Mouse (Mus musculus): Measurements from ENCODE around the gene Phactr4. TPM values are rescaled to one million over a fixed set of nuclear protein-coding genes. Genes with fewer than 3 reads are reported as not detected.
A peak's percentile ranks its signal among the peaks of the same experiment; 100 is the strongest.

The Phactr4 gene
- polyA plus RNA-seq, 1 experiment, result 15.6 TPM

DNA sequence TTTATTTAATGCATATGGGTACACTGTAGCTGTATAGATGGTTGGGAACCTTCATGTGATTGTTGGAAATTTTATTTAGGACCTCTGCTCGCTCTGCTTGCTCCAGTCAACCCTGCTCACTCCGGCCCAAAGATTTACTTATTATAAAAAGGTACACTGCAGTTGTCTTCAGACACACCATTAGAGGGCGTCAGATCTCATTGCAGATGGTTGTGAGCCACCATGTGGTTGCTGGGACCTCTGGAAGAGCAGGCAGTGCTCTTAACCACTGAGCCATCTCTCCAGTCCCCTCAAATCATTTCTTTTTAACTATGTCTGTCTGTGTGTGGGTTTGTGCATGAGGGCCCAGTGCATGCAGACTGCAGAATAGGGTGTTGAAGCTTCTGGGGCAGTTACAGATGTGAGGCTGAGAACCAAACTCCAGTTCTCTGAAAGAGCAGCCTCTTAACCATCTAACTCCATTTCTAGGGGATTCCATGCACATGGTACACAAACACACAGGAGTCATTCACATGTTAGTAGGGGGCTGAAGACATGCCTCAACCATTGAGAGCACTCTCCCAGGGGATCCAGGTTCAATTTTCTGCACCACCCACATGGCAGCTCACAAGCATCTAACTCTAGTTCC, 72.7 kb downstream of the Phactr4 start:
- TF ChIP-seq POLR2A (IDR thresholded peaks at IDR 0.05; ENCODE audit: low read depth, low read length) (no peak), CTCF (IDR thresholded peaks at IDR 0.05; ENCODE audit: extremely low read depth, insufficient read length, insufficient replicate concordance, low read depth, low read length) (peak; percentile 20; the same call in 1 of the 2 replicates)
- WGBS, result 62% methylated on average over 3 of the region's 3 CpGs
- Histone ChIP-seq H3K27ac (ENCODE audit: insufficient read depth, low read depth, low read length) (no peak overlapping the region), H3K36me3 (ENCODE audit: control insufficient read depth, insufficient read depth, low read length) (peaks cover 8% of the 10 kb centered on the region), H3K4me3 (ENCODE audit: low read depth, low read length) (no peak overlapping the region), H3K4me1 (ENCODE audit: control insufficient read depth, insufficient read depth, insufficient read length, low read length) (peaks cover 9% of the 10 kb centered on the region; the same call in 1 of the 2 replicates), H3K27me3 (ENCODE audit: control insufficient read depth, insufficient read depth, low read length) (no peaks in the 10 kb centered on the region)

DNA sequence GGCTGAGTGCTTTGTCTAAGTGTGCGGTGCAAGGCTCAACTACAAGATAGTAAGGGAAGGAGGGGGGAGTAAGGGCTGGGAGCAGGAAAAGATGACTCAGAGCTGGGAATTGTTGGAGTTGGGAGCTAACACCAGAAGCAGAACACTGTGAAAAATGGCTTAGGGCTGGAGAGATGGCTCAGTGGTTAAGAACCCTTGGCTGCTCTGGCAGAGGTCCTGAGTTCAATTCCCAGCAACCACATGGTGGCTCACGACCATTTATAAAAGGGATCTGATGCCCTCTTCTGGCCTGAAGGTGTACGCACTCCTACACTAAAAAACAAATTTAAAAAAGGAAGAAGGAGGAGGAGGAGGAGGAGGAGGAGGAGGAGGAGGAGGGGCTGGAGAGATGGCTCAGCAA, 75.6 kb downstream of the Phactr4 start:
- H3K4me1 ChIP-seq (ENCODE audit: control insufficient read depth, insufficient read depth, insufficient read length, low read length), result peaks cover 12% of the 10 kb centered on the region; the same call in 1 of the 2 replicates
- H3K27me3 ChIP-seq (ENCODE audit: control insufficient read depth, insufficient read depth, low read length), result no peaks in the 10 kb centered on the region
- H3K4me3 ChIP-seq (ENCODE audit: low read depth, low read length), result no peak overlapping the region
- TF ChIP-seq CTCF (IDR thresholded peaks at IDR 0.05; ENCODE audit: extremely low read depth, insufficient read length, insufficient replicate concordance, low read depth, low read length) (no peak; the same call in 1 of the 2 replicates), POLR2A (IDR thresholded peaks at IDR 0.05; ENCODE audit: low read depth, low read length) (no peak)
- 20% methylated on average over 3 of the region's 3 CpGs for whole genome bisulfite sequencing
- peaks cover 8% of the 10 kb centered on the region for H3K36me3 ChIP-seq (ENCODE audit: control insufficient read depth, insufficient read depth, low read length)
- H3K27ac ChIP-seq (ENCODE audit: insufficient read depth, low read depth, low read length), result peak overlapping the region; percentile 94

GRCm38 (mm10) chr4:132346261-132346660, 76.0 kb downstream of the Phactr4 start:
- Histone ChIP-seq H3K27me3 (ENCODE audit: control insufficient read depth, insufficient read depth, low read length) (no peaks in the 10 kb centered on the region), H3K36me3 (ENCODE audit: control insufficient read depth, insufficient read depth, low read length) (peaks cover 7% of the 10 kb centered on the region), H3K4me3 (ENCODE audit: low read depth, low read length) (no peak overlapping the region), H3K27ac (ENCODE audit: insufficient read depth, low read depth, low read length) (peak overlapping the region; percentile 94), H3K4me1 (ENCODE audit: control insufficient read depth, insufficient read depth, insufficient read length, low read length) (peaks cover 12% of the 10 kb centered on the region; the same call in 1 of the 2 replicates)
- TF ChIP-seq POLR2A (IDR thresholded peaks at IDR 0.05; ENCODE audit: low read depth, low read length) (no peak), CTCF (IDR thresholded peaks at IDR 0.05; ENCODE audit: extremely low read depth, insufficient read length, insufficient replicate concordance, low read depth, low read length) (no peak)
- 21% methylated on average over 4 of the region's 4 CpGs for WGBS

- no peak overlapping the region for H3K4me3 ChIP-seq (ENCODE audit: low read depth, low read length)
- WGBS, result 14% methylated on average over 5 of the region's 5 CpGs
- peaks cover 12% of the 10 kb centered on the region; the same call in 1 of the 2 replicates for H3K4me1 ChIP-seq (ENCODE audit: control insufficient read depth, insufficient read depth, insufficient read length, low read length)
Measured at GRCm38 (mm10) chr4:132345843-132346212, 76.5 kb downstream of the Phactr4 start.

DNA sequence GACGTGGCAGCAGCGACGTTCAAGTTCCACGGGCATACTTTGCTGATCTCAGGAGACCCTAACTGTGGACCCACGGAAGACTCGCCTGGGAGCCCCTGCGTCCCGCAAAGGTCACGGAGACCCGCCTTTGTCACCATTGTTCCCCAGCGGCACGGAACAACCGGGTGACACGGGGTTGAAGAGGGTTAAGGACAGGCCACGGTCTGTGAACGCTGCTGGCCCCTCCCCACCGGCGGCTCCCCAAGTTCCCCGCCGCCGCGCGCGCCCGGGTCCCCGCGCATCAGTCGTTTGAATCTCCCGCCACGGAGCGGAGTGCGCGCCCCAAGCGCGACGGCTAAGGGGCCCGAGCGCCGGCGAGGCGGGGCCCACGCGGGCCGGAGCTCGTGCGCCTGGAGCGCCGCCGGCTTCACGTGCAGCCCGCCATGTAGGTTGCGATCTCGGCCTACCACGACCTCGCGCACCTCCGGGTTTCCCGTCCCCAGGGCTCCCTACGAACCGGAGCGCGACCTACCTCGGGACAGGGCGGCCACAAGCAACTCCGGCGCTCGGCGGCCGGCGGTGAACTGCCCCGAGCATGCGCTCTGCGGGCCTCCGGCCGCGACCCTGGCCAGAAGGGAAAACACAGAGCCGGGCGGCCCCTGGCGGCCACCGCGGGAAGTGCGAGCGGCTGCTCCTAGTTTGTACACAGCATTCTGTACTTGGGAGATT, 77.0 kb downstream of the Phactr4 start:
- Histone ChIP-seq H3K27me3 (ENCODE audit: control insufficient read depth, insufficient read depth, low read length) (no peaks in the 10 kb centered on the region), H3K4me3 (ENCODE audit: low read depth, low read length) (peak overlapping the region; percentile 91), H3K36me3 (ENCODE audit: control insufficient read depth, insufficient read depth, low read length) (peaks cover 2% of the 10 kb centered on the region; the same call in 1 of the 2 replicates), H3K4me1 (ENCODE audit: control insufficient read depth, insufficient read depth, insufficient read length, low read length) (peaks cover 12% of the 10 kb centered on the region; the same call in 1 of the 2 replicates), H3K27ac (ENCODE audit: insufficient read depth, low read depth, low read length) (peak overlapping the region; percentile 94)
- 1% methylated on average over 83 of the region's 83 CpGs for WGBS
- TF ChIP-seq POLR2A (IDR thresholded peaks at IDR 0.05; ENCODE audit: low read depth, low read length), result peak; percentile 62
- peak; percentile 93 for TF ChIP-seq CTCF (IDR thresholded peaks at IDR 0.05; ENCODE audit: extremely low read depth, insufficient read length, insufficient replicate concordance, low read depth, low read length)

More at GRCm38 (mm10) chr4:132345843-132346212, 76.5 kb downstream of the Phactr4 start:
- H3K27ac ChIP-seq (ENCODE audit: insufficient read depth, low read depth, low read length), result peak overlapping the region; percentile 94
- peaks cover 5% of the 10 kb centered on the region; the same call in 1 of the 2 replicates for H3K36me3 ChIP-seq (ENCODE audit: control insufficient read depth, insufficient read depth, low read length)
- H3K27me3 ChIP-seq (ENCODE audit: control insufficient read depth, insufficient read depth, low read length), result no peaks in the 10 kb centered on the region
- TF ChIP-seq CTCF (IDR thresholded peaks at IDR 0.05; ENCODE audit: extremely low read depth, insufficient read length, insufficient replicate concordance, low read depth, low read length) (no peak), POLR2A (IDR thresholded peaks at IDR 0.05; ENCODE audit: low read depth, low read length) (no peak)

- H3K4me3 ChIP-seq (ENCODE audit: low read depth, low read length), result peak overlapping the region; percentile 91
- H3K27me3 ChIP-seq (ENCODE audit: control insufficient read depth, insufficient read depth, low read length), result no peaks in the 10 kb centered on the region
- TF ChIP-seq POLR2A (IDR thresholded peaks at IDR 0.05; ENCODE audit: low read depth, low read length), result no peak
- no peak for TF ChIP-seq CTCF (IDR thresholded peaks at IDR 0.05; ENCODE audit: extremely low read depth, insufficient read length, insufficient replicate concordance, low read depth, low read length)
- WGBS, result 2% methylated on average over 13 of the region's 13 CpGs
- H3K36me3 ChIP-seq (ENCODE audit: control insufficient read depth, insufficient read depth, low read length), result peaks cover 2% of the 10 kb centered on the region
- peaks cover 12% of the 10 kb centered on the region; the same call in 1 of the 2 replicates for H3K4me1 ChIP-seq (ENCODE audit: control insufficient read depth, insufficient read depth, insufficient read length, low read length)
- peak overlapping the region; percentile 7; the same call in 1 of the 2 replicates for H3K27ac ChIP-seq (ENCODE audit: insufficient read depth, low read depth, low read length)
Measured at GRCm38 (mm10) chr4:132344403-132345134, 77.7 kb downstream of the Phactr4 start.
